Mouse (Mus musculus) embryo, embryonic 11.5 days (tissue): ENCODE data around the gene Cyb5b.
"Not testable (repeated sequence)": the region's sequence is repeated elsewhere in the genome, so short reads cannot be mapped to it uniquely, and the experiment has no call there.

Source experiments
- DNase-seq: peaks from one replicate; pipeline ENCODE4 v3.0.0-alpha.2; 2012; ENCODE audit warnings: low read depth, low spot score

The Cyb5b gene

DNA sequence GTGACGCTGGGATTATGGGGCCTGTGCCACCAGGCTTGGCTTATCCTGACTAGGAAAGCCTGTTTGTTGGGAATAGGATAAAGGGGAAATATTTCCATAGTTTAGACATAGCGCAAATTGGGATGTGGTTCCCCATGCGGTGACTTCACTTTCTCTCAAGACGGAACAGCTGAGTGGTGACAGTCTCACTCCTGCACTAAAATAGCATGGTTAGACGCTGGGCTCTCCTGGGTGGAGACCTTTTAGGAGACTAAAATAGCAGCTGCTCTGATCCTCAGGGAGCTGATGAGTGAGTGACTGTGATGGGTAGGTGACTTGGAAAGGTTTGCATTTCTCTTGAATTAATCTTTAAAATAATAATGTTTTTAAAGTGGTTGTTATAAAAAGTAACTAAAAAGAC is 17.4 kb downstream of the Cyb5b start:
- DNase-seq = no peak

GRCm38 (mm10) chr8:107172152-107172551 is 21.7 kb downstream of the Cyb5b start:
- no peak for DNase-seq

DNA sequence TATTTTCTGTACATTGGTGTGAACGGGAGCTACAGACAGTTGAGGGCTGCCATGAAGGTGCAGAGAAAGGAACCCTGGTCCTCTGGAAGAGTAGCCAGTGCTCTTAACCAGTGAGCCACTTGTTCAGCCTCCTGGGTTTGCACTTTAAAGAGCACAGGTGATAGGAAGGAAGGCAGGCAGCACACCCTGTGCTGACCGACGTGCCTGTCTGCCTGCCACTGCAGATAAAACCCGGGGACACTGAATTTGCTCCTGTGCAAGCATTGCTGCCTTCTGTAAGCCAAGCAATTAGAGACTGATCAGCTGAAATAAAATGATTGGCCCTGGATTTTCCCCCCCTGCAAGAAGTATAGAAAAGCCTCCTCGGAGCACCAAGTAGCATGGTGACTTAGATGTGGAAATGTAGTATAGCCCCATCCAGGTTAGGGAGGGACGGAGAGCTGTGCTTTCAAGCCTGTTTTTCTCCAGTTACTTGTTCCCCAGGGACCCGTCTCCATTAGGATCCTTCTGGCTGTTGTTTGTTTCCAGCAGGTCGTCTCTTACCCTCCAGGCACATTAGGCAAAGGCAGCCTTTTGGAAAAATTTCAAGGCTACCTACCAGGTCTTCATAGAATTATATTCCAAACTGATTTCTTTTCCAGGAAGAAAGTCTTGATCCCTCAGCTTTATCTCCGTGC is 22.7 kb downstream of the Cyb5b start:
- no peak for DNase-seq

DNA sequence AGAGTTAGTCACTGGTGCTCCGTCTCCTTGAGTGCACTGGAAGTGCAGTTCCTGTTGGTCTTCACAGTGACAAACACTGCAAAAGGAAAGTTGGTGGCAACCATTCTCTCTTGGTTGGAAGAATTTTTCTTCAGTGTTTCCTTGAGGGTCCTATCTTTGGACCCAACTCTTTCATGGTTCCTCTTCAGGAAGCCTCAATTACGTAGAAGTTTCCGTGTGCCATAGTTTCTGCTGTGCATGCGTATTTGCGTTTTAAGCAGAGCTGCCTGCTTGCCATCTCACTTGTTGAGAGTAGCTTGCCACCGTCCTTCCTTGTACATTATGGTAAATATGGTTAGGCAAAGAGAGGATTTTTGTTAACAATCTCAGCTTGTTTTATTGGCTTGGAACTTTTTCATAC is 30.7 kb downstream of the Cyb5b start:
- no peak for DNase-seq

DNA sequence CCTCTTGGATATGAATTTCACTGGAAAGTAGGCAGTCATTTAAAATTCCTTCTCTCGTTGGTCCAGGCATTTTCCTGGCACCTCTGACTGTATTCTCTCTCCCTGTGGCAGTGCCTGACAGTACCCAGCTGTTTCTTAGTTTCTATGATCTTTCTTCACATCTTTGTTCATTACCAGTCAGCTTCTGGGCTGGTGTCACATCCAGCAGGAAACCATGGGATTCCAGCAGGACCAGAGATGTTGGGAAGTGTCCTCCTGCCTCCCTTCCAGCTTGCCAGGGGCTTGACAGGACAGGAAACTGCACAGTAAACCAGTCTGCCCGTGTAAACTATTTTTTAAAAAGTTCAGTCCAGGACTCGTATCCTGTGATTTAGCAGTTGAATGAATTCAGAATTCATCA is 34.6 kb downstream of the Cyb5b start:
- no peak for DNase-seq

DNA sequence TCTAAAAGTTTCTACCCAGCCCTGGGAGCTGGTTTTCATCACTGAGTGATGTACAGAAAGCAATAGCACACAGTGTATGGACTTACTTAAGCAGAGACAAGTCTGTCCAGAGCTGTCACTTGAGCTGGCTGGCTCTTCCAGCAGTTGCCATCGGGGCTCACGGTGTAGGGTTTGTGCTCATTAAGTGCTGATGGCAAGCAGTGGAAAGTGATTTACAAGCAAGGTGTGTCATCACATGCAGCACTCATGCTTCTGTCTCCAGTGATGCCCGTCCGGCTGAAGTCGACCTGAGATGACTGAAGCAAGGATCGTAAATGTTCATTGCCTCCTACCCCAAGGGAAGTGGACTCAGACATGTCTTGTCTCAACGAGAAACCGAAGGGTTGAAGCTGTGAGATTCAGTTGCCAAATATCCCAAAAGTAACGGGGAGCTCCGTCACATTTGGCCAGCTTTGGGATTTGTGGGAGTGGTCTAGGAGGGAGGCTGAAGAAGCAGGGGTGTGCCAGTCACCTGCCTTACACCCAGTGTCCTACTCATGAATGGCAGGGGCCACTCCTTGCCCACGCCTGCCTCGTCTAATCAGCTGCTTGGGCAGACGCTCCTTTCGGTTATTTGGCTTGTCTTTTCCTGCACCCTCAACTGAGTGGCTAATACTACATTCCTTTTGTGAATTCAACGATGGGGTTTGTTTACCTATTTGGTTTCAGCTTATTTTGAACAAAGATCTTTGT is 36.4 kb downstream of the Cyb5b start:
- DNase-seq = no peak

DNA sequence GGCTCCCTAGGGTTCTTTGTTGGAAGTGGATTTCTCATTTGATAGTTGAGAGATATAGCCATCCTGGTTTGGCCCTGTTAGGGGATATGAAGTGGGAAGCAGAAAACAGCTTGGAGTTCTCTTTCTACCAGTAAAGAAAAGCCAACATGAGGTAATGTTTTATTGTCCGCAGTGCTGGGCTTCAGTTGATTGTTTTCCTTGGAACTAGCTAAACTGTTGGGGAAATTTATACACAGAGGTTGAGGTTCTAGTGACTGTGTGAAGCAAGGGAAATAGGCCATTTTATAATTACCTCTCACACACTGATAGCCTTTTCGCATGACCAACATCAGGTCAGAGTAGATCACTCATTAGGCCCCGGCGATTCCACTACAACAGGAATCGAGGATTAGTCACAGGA is 37.2 kb downstream of the Cyb5b start:
- DNase-seq = no peak

DNA sequence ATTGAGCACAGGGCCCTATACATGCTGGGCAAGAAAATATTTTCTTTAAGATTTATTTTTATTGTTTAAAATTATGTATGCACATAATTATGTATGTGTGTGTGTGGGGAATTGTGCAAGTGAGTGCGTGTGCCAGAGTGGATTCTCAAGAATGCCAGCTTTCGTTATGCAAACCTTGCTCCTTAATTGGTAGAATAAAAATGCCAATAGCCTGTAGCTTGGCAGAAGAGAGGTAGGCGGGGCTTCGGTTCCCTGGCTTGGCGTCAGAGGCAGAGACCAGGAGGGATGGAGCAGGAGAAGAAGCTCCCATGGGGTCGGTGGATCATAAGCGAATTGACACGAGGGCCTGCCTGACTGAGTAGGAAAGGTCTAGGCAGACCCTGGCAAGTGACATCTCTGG is 42.2 kb downstream of the Cyb5b start:
- DNase-seq = no peak

DNA sequence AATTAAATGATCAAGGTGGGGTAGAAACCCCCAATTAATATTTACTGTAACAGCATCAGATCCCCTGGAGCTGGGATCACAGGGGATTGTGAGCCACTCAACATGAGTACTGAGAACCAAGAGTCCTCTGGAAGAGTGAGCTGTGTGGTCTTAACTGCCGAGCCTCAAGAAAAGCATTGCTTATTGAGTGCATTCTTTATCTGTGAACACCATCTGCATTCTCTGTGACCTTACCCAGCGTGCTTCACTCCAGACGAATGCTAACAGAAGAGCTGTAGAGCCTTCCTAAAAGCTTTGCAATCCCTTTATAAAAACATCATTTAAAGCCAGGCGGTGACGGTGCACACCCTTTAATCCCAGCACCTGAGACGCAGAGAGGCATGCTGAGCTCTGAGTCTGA is 42.9 kb downstream of the Cyb5b start:
- no peak for DNase-seq

- DNase-seq = no peak
Observed at GRCm38 (mm10) chr8:107194786-107195451, 44.5 kb downstream of the Cyb5b start.

- no peak for DNase-seq
Observed at GRCm38 (mm10) chr8:107197901-107198826, 47.7 kb downstream of the Cyb5b start.

DNA sequence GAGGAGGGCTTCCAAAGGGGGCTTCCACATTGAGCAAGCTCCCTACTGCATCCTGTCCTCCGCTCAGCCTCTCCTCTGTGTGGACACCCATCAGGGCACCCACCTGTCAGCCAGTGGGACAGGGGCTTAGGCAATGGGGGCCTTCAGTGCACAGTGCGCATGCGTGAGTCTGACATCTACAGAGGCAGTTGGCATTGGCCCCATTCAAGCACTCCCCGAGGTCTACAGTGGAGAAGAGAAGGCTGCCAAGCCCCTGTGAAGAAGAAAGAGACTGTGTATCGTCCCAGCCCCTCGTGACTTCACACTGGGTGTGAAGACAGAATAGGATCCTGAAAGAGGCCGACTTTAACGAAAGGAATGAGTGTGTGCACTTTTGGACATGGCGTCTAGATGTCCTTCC is 54.7 kb downstream of the Cyb5b start:
- no peak for DNase-seq

DNA sequence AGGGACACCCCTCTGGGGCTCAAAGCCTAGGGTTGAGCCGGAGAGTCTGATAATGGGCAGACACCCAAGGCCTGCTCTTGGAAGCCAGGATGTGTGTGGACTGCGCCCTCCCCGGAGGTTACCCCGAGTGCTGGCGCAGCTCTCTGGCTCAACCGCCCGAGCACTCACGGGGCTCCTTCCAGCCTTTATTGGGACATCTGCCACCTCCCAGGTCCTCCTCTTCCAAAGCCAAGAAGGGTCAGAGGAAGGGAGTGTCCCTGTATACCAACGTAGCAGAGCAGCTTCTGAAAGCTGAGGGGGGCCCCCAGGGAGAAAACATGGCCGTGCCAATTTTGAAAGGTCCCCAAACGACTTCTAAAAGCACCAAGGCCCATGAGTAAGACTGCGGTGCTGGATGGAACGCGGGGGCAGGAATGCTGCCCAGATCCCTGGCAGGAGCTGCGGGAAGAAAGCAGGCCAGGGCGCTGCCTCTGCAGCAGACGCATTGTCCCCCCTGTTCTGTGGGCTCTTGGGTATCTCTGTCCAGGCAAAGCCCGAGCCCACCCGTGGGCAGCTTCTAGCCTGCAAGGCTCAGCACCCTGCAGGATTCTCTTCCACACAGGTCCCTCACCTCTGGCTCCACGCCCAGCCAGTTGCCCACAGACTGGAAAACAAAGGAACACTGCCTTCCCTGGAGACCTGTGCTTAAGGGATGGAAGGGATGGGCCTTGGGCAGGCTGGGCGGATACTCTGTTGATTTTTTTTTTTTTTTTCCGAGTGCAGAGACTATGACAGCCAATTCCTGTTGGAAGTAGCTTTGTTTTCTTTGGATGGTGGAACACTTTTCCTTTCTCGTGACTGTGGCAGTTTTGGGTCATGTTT is 55.5 kb downstream of the Cyb5b start:
- DNase-seq = no peak

DNA sequence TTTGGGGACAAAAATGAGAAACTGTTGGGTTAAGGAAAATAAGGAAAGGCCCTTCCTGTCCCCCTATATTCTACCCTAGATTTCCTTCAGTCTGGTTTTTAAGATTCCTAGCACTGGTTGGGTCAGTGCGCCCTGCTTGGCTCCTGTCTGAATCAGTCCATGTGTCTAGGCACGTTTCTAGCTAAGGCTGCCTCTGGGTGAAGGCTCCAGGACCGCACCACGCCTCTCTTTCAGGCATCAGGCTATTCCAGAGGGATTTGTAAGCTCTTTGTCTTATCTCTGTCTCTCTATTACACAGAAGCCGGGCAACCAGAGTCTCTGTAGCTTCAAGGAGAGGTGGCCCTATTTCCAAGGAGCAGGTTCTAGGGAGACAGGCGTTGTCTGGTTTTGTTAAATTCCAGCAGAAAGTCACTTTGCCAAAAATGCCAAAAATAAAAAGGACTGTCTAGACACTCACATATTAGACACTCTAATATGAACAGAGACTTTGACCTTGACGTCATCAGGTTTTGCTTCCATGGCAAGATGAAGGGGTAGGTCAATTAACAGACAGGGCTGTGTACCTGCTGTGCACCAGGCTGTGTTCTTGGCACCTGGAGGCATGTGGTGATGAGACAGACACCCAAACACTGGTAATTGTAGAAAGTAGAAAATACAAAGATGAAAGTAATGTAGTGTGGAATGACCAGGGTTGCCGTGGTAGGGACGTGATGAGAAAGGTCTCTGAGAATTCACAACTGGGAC is 56.5 kb downstream of the Cyb5b start:
- no peak for DNase-seq

DNA sequence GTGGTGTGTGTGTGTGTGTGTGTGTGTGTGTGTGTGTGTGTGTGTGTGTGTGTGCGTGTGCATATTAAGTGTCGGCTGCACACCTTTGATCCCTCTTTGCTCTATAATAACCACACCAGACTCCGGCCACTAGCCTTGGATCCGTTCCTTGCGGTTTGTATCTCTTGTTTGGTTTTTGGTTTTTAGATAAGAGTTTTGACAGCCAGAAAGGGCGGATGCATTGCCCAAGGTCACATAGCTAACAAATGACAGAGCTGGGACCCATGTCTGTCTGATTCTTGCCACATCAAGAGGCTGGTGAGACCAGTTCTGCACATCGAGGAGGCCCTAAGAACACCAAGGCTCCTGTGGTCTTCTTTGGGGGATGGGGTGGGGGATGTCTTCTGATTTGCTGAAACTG is 58.7 kb downstream of the Cyb5b start:
- DNase-seq = no peak

GRCm38 (mm10) chr8:107212006-107212405 is 61.6 kb downstream of the Cyb5b start:
- DNase-seq = no peak

DNA sequence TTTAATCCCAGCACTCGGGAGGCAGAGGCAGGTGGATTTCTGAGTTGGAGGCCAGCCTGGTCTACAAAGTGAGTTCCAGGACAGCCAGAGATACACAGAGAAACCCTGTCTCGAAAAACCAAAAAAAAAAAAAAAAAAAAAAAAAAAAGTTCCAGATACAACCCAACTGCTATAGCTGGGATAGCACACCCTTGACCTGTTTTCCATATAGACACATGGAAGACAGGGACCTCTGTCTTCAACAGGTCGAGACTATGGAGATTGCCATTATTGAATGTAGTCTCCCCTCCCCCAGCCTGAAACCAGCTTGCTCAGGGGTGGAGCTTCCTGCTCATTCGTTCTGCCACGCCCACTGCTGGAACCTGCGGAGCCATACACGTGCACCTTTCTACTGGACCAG is 66.8 kb downstream of the Cyb5b start:
- not testable (repeated sequence) for DNase-seq

GRCm38 (mm10) chr8:107218091-107218490 is 67.7 kb downstream of the Cyb5b start:
- DNase-seq = no peak

DNA sequence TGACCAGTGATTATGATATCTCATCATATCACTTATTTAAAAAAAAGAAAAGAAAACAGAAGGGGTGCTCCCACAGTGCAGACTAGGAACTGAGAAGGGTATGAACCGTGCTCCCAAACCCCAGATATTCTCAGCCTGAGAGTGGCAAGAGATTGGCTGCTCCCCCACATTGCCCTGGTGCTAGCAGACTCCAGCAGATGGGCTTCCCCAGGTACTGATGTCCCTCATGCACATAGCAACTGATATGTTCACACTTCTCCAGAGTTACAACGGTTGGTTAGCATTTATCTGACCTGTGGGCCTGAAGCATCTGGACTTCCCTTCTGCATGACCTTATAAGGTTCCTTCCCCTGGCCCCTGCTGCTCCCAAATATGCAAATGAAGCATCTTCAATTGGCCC is 68.6 kb downstream of the Cyb5b start:
- no peak for DNase-seq
